Mouse (Mus musculus): ENCODE results near the gene Bckdk. TPM values are rescaled to one million over a fixed set of nuclear protein-coding genes. Genes with fewer than 3 reads are reported as not detected.
A peak's percentile ranks its signal among the peaks of the same experiment; 100 is the strongest.

Gene Bckdk
- total and polyA plus RNA-seq, 2 experiments from 2014 or later, result 131 to 196 TPM

- ATAC-seq (ENCODE audit: insufficient read depth, low read depth) (peak; percentile 95), DNase-seq (ENCODE audit: low spot score) (peak; percentile 93)
- WGBS, result under 1% methylated on average over 40 of the region's 40 CpGs
- H3K9ac ChIP-seq (replicated peaks; ENCODE audit: low read depth, low read length), result peak within 1 kb of the TSS; percentile 86
- H3K4me2 ChIP-seq (ENCODE audit: low read depth, low read length), result peak within 1 kb of the TSS; percentile 87
- H3K4me1 ChIP-seq (ENCODE audit: control insufficient read depth, insufficient read depth), result 0 out of 2 replicates have a peak, but pooled peaks cover 11% of the 10 kb centered on the region
- peak; percentile 65; the same call in 1 of the 2 replicates for TF ChIP-seq EP300 (IDR thresholded peaks at IDR 0.05; ENCODE audit: low read depth)
- no peak for TF ChIP-seq CTCF (IDR thresholded peaks at IDR 0.05; ENCODE audit: low read depth)
- peaks cover 40% of the 10 kb centered on the region for H3K36me3 ChIP-seq (replicated peaks; ENCODE audit: control insufficient read depth, insufficient read depth, low read length)
- peak within 1 kb of the TSS; percentile 96 for H3K4me3 ChIP-seq (ENCODE audit: low read depth, low read length)
- H3K27ac ChIP-seq (ENCODE audit: low read depth), result peak within 1 kb of the TSS; percentile 86
- no peaks in the 10 kb centered on the region for H3K27me3 ChIP-seq (ENCODE audit: control insufficient read depth, insufficient read depth, low read length)
- no peaks in the 10 kb centered on the region for H3K9me3 ChIP-seq (replicated peaks; ENCODE audit: control insufficient read depth, low read length)
These were observed 8.4 kb downstream of the Bckdk start, which contains the start of gene Kat8 for GRCm38 (mm10) chr7:127912190-127912871. Gene Kat8, plus strand, starts transcription at chr7:127912516.

DNA sequence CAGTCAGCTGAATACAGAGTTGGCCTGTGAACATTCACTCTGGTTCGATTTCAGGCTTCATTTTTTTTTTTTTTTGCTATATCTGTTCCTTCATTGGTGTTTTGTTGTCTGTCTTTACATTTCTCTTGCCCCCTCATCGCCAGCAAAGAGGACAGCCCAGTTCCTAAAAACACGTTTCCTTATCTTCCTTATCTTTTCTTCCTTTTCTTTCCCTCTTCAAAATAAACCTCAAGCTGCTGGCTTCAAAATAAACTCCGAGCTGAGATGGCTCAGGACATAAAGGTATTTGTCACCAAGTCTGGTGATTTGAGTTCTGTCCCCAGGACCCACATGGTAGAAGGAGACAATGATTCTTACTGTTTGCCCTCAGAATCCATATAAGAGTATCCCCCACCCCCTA lies 9.1 kb downstream of the Bckdk start:
- no peak overlapping the region for H3K27ac ChIP-seq (ENCODE audit: low read depth)

DNA sequence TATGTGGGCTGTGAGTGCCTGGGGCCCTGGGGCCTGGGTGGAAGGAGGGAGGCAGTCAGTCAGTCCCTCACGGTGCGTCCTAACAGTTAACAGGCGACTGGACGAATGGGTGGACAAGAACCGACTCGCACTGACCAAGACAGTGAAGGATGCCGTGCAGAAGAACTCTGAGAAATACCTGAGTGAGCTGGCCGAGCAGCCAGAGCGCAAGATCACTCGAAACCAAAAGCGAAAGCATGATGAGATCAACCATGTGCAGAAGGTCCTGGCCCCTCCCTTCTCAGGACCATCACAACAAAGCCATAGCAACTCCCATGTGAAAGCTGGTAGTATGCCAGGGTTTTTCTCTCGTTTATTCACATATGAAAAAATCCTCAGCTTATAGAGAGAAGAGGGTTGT lies 11.4 kb downstream of the Bckdk start:
- peaks cover 21% of the 10 kb centered on the region; the same call in 1 of the 2 replicates for H3K36me3 ChIP-seq (replicated peaks; ENCODE audit: control insufficient read depth, insufficient read depth, low read length)
- no peak overlapping the region for H3K4me3 ChIP-seq (ENCODE audit: low read depth, low read length)
- 89% methylated on average over 12 of the region's 12 CpGs for WGBS
- TF ChIP-seq CTCF (IDR thresholded peaks at IDR 0.05; ENCODE audit: low read depth), result no peak
- TF ChIP-seq EP300 (IDR thresholded peaks at IDR 0.05; ENCODE audit: low read depth), result no peak
- 0 out of 2 replicates have a peak, but pooled peaks cover 11% of the 10 kb centered on the region for H3K4me1 ChIP-seq (ENCODE audit: control insufficient read depth, insufficient read depth)
- no peak overlapping the region for H3K9ac ChIP-seq (replicated peaks; ENCODE audit: low read depth, low read length)
- no peak overlapping the region for H3K4me2 ChIP-seq (ENCODE audit: low read depth, low read length)
- DNase-seq (ENCODE audit: low spot score) (no peak), ATAC-seq (ENCODE audit: insufficient read depth, low read depth) (no peak)
- no peaks in the 10 kb centered on the region for H3K27me3 ChIP-seq (ENCODE audit: control insufficient read depth, insufficient read depth, low read length)
- no peaks in the 10 kb centered on the region for H3K9me3 ChIP-seq (replicated peaks; ENCODE audit: control insufficient read depth, low read length)
- H3K27ac ChIP-seq (ENCODE audit: low read depth), result no peak overlapping the region

More for the DNA sequence above, 9.1 kb downstream of the Bckdk start:
- 0 out of 2 replicates have a peak, but pooled peaks cover 11% of the 10 kb centered on the region for H3K4me1 ChIP-seq (ENCODE audit: control insufficient read depth, insufficient read depth)
- ATAC-seq (ENCODE audit: insufficient read depth, low read depth) (no peak), DNase-seq (ENCODE audit: low spot score) (no peak)
- H3K27me3 ChIP-seq (ENCODE audit: control insufficient read depth, insufficient read depth, low read length), result no peaks in the 10 kb centered on the region
- no peaks in the 10 kb centered on the region for H3K9me3 ChIP-seq (replicated peaks; ENCODE audit: control insufficient read depth, low read length)
- 8% methylated on average over 4 of the region's 4 CpGs for WGBS
- no peak for TF ChIP-seq CTCF (IDR thresholded peaks at IDR 0.05; ENCODE audit: low read depth)
- no peak for TF ChIP-seq EP300 (IDR thresholded peaks at IDR 0.05; ENCODE audit: low read depth)
- H3K4me3 ChIP-seq (ENCODE audit: low read depth, low read length), result peak overlapping the region; percentile 96
- peaks cover 37% of the 10 kb centered on the region for H3K36me3 ChIP-seq (replicated peaks; ENCODE audit: control insufficient read depth, insufficient read depth, low read length)
- H3K4me2 ChIP-seq (ENCODE audit: low read depth, low read length), result peak overlapping the region; percentile 87
- peak overlapping the region; percentile 86; the same call in 1 of the 2 replicates for H3K9ac ChIP-seq (replicated peaks; ENCODE audit: low read depth, low read length)

GRCm38 (mm10) chr7:127918203-127918602 lies 14.3 kb downstream of the Bckdk start:
- no peak overlapping the region for H3K27ac ChIP-seq (ENCODE audit: low read depth)
- peaks cover 25% of the 10 kb centered on the region; the same call in 1 of the 2 replicates for H3K36me3 ChIP-seq (replicated peaks; ENCODE audit: control insufficient read depth, insufficient read depth, low read length)
- H3K4me1 ChIP-seq (ENCODE audit: control insufficient read depth, insufficient read depth), result 0 out of 2 replicates have a peak, but pooled peaks cover 3% of the 10 kb centered on the region
- DNase-seq (ENCODE audit: low spot score) (no peak), ATAC-seq (ENCODE audit: insufficient read depth, low read depth) (no peak)
- WGBS, result 50% methylated on average over 3 of the region's 3 CpGs
- TF ChIP-seq EP300 (IDR thresholded peaks at IDR 0.05; ENCODE audit: low read depth), result no peak
- TF ChIP-seq CTCF (IDR thresholded peaks at IDR 0.05; ENCODE audit: low read depth), result peak; percentile 34
- H3K4me2 ChIP-seq (ENCODE audit: low read depth, low read length), result no peak overlapping the region
- no peak overlapping the region for H3K9ac ChIP-seq (replicated peaks; ENCODE audit: low read depth, low read length)
- H3K9me3 ChIP-seq (replicated peaks; ENCODE audit: control insufficient read depth, low read length), result no peaks in the 10 kb centered on the region
- H3K4me3 ChIP-seq (ENCODE audit: low read depth, low read length), result no peak overlapping the region
- no peaks in the 10 kb centered on the region for H3K27me3 ChIP-seq (ENCODE audit: control insufficient read depth, insufficient read depth, low read length)

- Histone ChIP-seq H3K4me2 (ENCODE audit: low read depth, low read length) (no peak overlapping the region), H3K9me3 (replicated peaks; ENCODE audit: control insufficient read depth, low read length) (no peaks in the 10 kb centered on the region), H3K27ac (ENCODE audit: low read depth) (no peak overlapping the region), H3K27me3 (ENCODE audit: control insufficient read depth, insufficient read depth, low read length) (no peaks in the 10 kb centered on the region), H3K9ac (replicated peaks; ENCODE audit: low read depth, low read length) (no peak overlapping the region), H3K4me1 (ENCODE audit: control insufficient read depth, insufficient read depth) (no peaks in the 10 kb centered on the region), H3K36me3 (replicated peaks; ENCODE audit: control insufficient read depth, insufficient read depth, low read length) (peaks cover 27% of the 10 kb centered on the region; the same call in 1 of the 2 replicates), H3K4me3 (ENCODE audit: low read depth, low read length) (no peak overlapping the region)
- no peak for TF ChIP-seq EP300 (IDR thresholded peaks at IDR 0.05; ENCODE audit: low read depth)
- peak; percentile 7; the same call in 1 of the 2 replicates for TF ChIP-seq CTCF (IDR thresholded peaks at IDR 0.05; ENCODE audit: low read depth)
- no peak for DNase-seq (ENCODE audit: low spot score)
- no peak for ATAC-seq (ENCODE audit: insufficient read depth, low read depth)
- 76% methylated on average over 7 of the region's 7 CpGs for WGBS
These were observed 15.4 kb downstream of the Bckdk start for GRCm38 (mm10) chr7:127919290-127919689.

Measured in heart, postnatal 0 days (tissue).